Mouse (Mus musculus) CH12.LX (cell line): ENCODE measurements at regions not wholly inside any gene's neighbourhood (a gene's known extent, or its start where the extent isn't known, plus 50 kb on each side); places are given as distances from the start of the nearest gene placed in this dataset.

Experiments
- DNase-seq: peaks from one replicate; pipeline ENCODE4 v3.0.0-alpha.2; 2013; ENCODE audit errors: extremely low read depth
- H3K27ac ChIP-seq: 2 replicates; pipeline ENCODE4 v1.5.1; 2012; ENCODE audit warnings: low read depth, mild to moderate bottlenecking, control low read depth, moderate library complexity; ENCODE audit not compliant: insufficient read depth
- H3K27me3 ChIP-seq: replicated peaks from 2 replicates; pipeline ENCODE3; 2012; ENCODE audit warnings: inconsistent platforms
- H3K36me3 ChIP-seq, 2 experiments: replicated peaks in 1 of 2; 2 replicates each; pipeline versions ENCODE3 to v1.6.1; 2012; ENCODE audit warnings: inconsistent platforms in 1 of 2, low read length in 1 of 2, mild to moderate bottlenecking in 1 of 2, mixed read lengths in 1 of 2, moderate library complexity in 1 of 2; ENCODE audit not compliant: control insufficient read depth in 1 of 2, insufficient read depth in 1 of 2
- H3K4me1 ChIP-seq, 2 experiments: 2 replicates each; pipeline ENCODE4 v1.6.1; 2012; ENCODE audit warnings: inconsistent platforms in 1 of 2, moderate library complexity in 1 of 2; ENCODE audit not compliant: insufficient read depth in 2 of 2, control insufficient read depth in 1 of 2
- H3K4me2 ChIP-seq: 2 replicates; pipeline ENCODE4 v1.6.1; 2012; ENCODE audit warnings: low read depth, mild to moderate bottlenecking, control low read depth; ENCODE audit not compliant: poor library complexity, insufficient read depth, severe bottlenecking
- H3K4me3 ChIP-seq, 3 experiments: fragments of 150-350 bp in 1 of 3; sonication (generic) in 1 of 3; replicated peaks in 1 of 3; 2 replicates each; pipeline versions ENCODE3 to v1.5.1; 2011 to 2012; ENCODE audit warnings: low read depth in 2 of 3, low read length in 2 of 3, mild to moderate bottlenecking in 2 of 3, moderate library complexity in 2 of 3, control low read depth in 1 of 3, improper control_type of control experiment in 1 of 3, inconsistent platforms in 1 of 3, mixed read lengths in 1 of 3; ENCODE audit not compliant: poor library complexity in 1 of 3
- H3K79me2 ChIP-seq: replicated peaks from 2 replicates; pipeline ENCODE4 v1.6.1; 2012; ENCODE audit warnings: mild to moderate bottlenecking, moderate library complexity; ENCODE audit not compliant: control insufficient read depth, poor library complexity, insufficient read depth, severe bottlenecking; ENCODE audit errors: extremely low read depth
- H3K9ac ChIP-seq: 2 replicates; pipeline ENCODE4 v1.6.1; 2012; ENCODE audit warnings: low read depth, mild to moderate bottlenecking, control low read depth, moderate library complexity; ENCODE audit not compliant: insufficient read depth
- H3K9me3 ChIP-seq: replicated peaks from 2 replicates; pipeline ENCODE3; 2012; ENCODE audit warnings: low read length, inconsistent platforms, mixed read lengths
- CHD1 ChIP-seq: IDR thresholded peaks from 2 replicates; pipeline ENCODE4 v1.6.1; 2012; ENCODE audit warnings: low read depth, low read length, improper control_type of control experiment, inconsistent platforms
- CTCF ChIP-seq, 2 experiments: IDR thresholded peaks in 1 of 2; conservative IDR thresholded peaks in 1 of 2; 2 replicates each; pipeline ENCODE4 v1.5.1; 2011 to 2012; ENCODE audit warnings: low read depth in 2 of 2, low read length in 2 of 2, improper control_type of control experiment in 1 of 2, inconsistent platforms in 1 of 2, mild to moderate bottlenecking in 1 of 2, moderate library complexity in 1 of 2
- EP300 ChIP-seq: IDR thresholded peaks from 2 replicates; pipeline ENCODE4 v1.6.1; 2011; ENCODE audit warnings: low read length, improper control_type of control experiment
- IRF4 ChIP-seq: IDR thresholded peaks from 2 replicates; pipeline ENCODE4 v1.6.1; 2014; ENCODE audit warnings: low read depth, mild to moderate bottlenecking, inconsistent platforms, low read length, improper control_type of control experiment
- JUND ChIP-seq: conservative IDR thresholded peaks from 2 replicates; pipeline ENCODE4 v1.6.1; 2011; ENCODE audit warnings: low read depth, low read length, improper control_type of control experiment
- MEF2A ChIP-seq: IDR thresholded peaks from 2 replicates; pipeline ENCODE4 v1.6.1; 2014; ENCODE audit warnings: low read depth, mild to moderate bottlenecking, inconsistent platforms, low read length, improper control_type of control experiment, borderline replicate concordance
- MYC ChIP-seq: IDR thresholded peaks from 2 replicates; pipeline ENCODE4 v1.6.1; 2011; ENCODE audit warnings: low read depth, mild to moderate bottlenecking, improper control_type of control experiment, low read length
- NELFE ChIP-seq: IDR thresholded peaks from 2 replicates; pipeline ENCODE4 v1.6.1; 2011; ENCODE audit warnings: low read depth, low read length, improper control_type of control experiment
- POLR2AphosphoS2 ChIP-seq: IDR thresholded peaks from 2 replicates; pipeline ENCODE4 v1.6.1; 2011; ENCODE audit warnings: low read depth, low read length, improper control_type of control experiment
- TCF12 ChIP-seq: IDR thresholded peaks from 2 replicates; pipeline ENCODE4 v1.6.1; 2014; ENCODE audit warnings: low read depth, mild to moderate bottlenecking, inconsistent platforms, low read length, improper control_type of control experiment
- UBTF ChIP-seq: IDR thresholded peaks from 2 replicates; pipeline ENCODE4 v1.6.1; 2012; ENCODE audit warnings: low read depth, mild to moderate bottlenecking, inconsistent platforms, low read length, improper control_type of control experiment, moderate library complexity
- USF1 ChIP-seq: IDR thresholded peaks from 2 replicates; pipeline ENCODE4 v1.6.1; 2014; ENCODE audit warnings: low read depth, mild to moderate bottlenecking, inconsistent platforms, low read length, improper control_type of control experiment
- ZNF384 ChIP-seq: IDR thresholded peaks from 2 replicates; pipeline ENCODE4 v1.6.1; 2012; ENCODE audit warnings: low read depth, low read length, improper control_type of control experiment, inconsistent platforms
- dilution Hi-C: fragments of 300-500 bp; cut with MboI; formaldehyde crosslinking; loops from 2 replicates; pipeline ENCODE4 v1.14.3; 2020; ENCODE audit warnings: low sequenced_read_pairs; ENCODE audit not compliant: extremely low pct_unique_long_range_greater_than_20kb, extremely low pct_ligation_motif_present
- in situ Hi-C: fragments of 300-500 bp; cut with MboI; formaldehyde crosslinking; loops from 3 replicates; pipeline ENCODE4 v1.14.3; 2019; ENCODE audit warnings: low sequenced_read_pairs, low pct_ligation_motif_present, low pct_unique_long_range_greater_than_20kb, mixed read lengths

DNA sequence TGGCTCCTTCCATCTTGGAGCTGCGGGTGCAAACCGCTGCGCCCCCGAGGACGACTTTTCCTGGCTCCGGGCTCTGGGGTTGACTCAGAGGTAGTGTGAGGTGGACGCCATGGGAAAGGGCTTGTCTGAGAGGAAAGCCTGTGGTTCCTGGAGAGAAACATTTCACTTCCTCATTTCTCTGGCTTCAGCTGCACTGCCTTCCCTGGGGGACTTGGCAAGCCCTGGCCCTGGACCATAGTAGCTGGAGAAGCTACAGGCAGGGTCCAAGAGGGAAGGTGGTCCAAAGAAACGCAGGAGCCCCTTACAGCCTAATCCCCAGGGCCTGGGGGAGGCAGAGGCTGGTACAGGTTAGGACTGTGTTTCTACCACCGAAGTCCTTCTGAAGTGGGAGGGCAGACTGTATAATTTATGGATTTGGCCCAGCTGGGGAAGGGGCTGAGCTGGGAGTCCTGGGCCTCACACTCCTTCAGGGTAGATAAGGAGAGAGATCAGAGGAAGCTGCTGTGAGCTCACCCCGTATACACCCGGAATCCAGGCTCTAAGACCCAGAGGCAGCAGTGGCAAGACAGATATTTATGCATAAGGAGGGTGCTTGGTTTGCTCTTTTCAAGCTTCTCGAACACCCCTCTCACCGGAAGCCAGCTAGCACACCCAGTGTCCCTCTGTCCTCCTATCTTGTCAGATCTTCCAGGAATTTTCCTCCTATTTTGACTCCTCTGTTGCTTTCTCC is 50.0 kb upstream of the Podxl start:
- H3K4me3 ChIP-seq = no peak overlapping the region
- dilution Hi-C loops = no loop called here

More for the DNA sequence above, 50.0 kb upstream of the Podxl start:
- in situ Hi-C loops = no loop called here
- Histone ChIP-seq H3K9me3 (no peaks in the 10 kb centered on the region), H3K9ac (no peak overlapping the region), H3K36me3 (no peaks in the 10 kb centered on the region)
- TF ChIP-seq CHD1 (no peak), USF1 (no peak), MYC (no peak), NELFE (no peak), EP300 (0 out of 2 replicates have a peak, but pooled peaks have one; percentile 17), POLR2AphosphoS2 (no peak), UBTF (no peak), JUND (no peak), TCF12 (no peak), MEF2A (no peak), ZNF384 (no peak), CTCF (conservative IDR thresholded peaks at IDR 0.05 in 1 of 2, IDR thresholded peaks at IDR 0.05 in 1 of 2; ENCODE audit: low read depth in 2 of 2, low read length in 2 of 2) (no peak), IRF4 (peak; percentile 14; the same call in 1 of the 2 replicates)
- TF ChIP-seq, all 38 proteins: peak for 2
- H3K4me1 ChIP-seq = peaks cover 2 to 5% of the 10 kb centered on the region in 2 experiments; a peak in 2 of 4 replicates
- no peak overlapping the region for H3K4me2 ChIP-seq
- H3K27ac ChIP-seq = no peak overlapping the region
- no peak for DNase-seq
- no peaks in the 10 kb centered on the region for H3K79me2 ChIP-seq
- peaks cover 71% of the 10 kb centered on the region for H3K27me3 ChIP-seq
